In genomic region chr10:66900781-66901180, GRCm38 (mm10) we compare ENCODE assay signal across 16 mouse cellular contexts.
"Had no signal": no experiment of that assay in that cellular context is flagged by ENCODE, and none has a peak within 500 bp of the region (broad histone marks: within the 10 kb centered on the region; RNA-seq: fewer than 3 reads in every experiment).

No protein-coding gene starts in this region.

- H3K4me3 ChIP-seq: layer of hippocampus, adult 2 months had no signal

- H3K9me3 ChIP-seq: limb, embryonic 13.5 days; midbrain, embryonic 12.5 days; neural tube, embryonic 13.5 days; stomach, embryonic 15.5 days had no signal

- H3K27ac ChIP-seq: kidney, postnatal 0 days; layer of hippocampus, adult 2 months; limb, embryonic 13.5 days; liver, embryonic 14.5 days; macrophage; midbrain, embryonic 12.5 days; neural tube, embryonic 13.5 days; stomach, embryonic 15.5 days had no signal

- H3K27me3 ChIP-seq: limb, embryonic 13.5 days; neural tube, embryonic 13.5 days; stomach, embryonic 15.5 days had no signal

- ATAC-seq: midbrain, embryonic 16.5 days had no signal

- H3K36me3 ChIP-seq: limb, embryonic 13.5 days; midbrain, embryonic 12.5 days; neural tube, embryonic 13.5 days; stomach, embryonic 15.5 days had no signal

- DNase-seq: kidney, adult 8-10 months; kidney, postnatal 36 days; lung, adult 2 months; lung, postnatal 14 days; right cerebral cortex, postnatal 4 days; spleen, adult 18-20 months; thymus, postnatal 36 days had no signal

- H3K9ac ChIP-seq: liver, embryonic 14.5 days; stomach, embryonic 15.5 days had no signal
